In genomic region chr2:13174461-13174860, GRCm38 (mm10) we compare ENCODE assay signal across 15 mouse cellular contexts.
DNase-seq lines count a peak whose midpoint lies in the region; ATAC-seq and TF ChIP-seq lines count a peak whose summit lies in the region.
"Had no signal": no experiment of that assay in that cellular context is flagged by ENCODE, and none has a peak within 500 bp of the region (broad histone marks: within the 10 kb centered on the region; RNA-seq: fewer than 3 reads in every experiment).

No protein-coding gene starts in this region.

- 0 out of 2 replicates have a peak overlapping the region, but pooled peaks have one; percentile 10 for H3K4me2 ChIP-seq in forebrain, postnatal 0 days (ENCODE audit: low read depth)
- no peak overlapping the region for H3K4me2 ChIP-seq in forebrain, embryonic 12.5 days
- peak overlapping the region; percentile 44 for H3K4me2 ChIP-seq in hindbrain, embryonic 12.5 days (replicated peaks)
- H3K4me2 ChIP-seq in hindbrain, embryonic 16.5 days (ENCODE audit: low read length), result peak overlapping the region; percentile 33
- H3K4me2 ChIP-seq in neural tube, embryonic 13.5 days, result peak overlapping the region; percentile 52
- H3K4me2 ChIP-seq: heart, embryonic 11.5 days; intestine, embryonic 15.5 days; limb, embryonic 12.5 days; liver, embryonic 13.5 days had no signal

- H3K27ac ChIP-seq in forebrain, postnatal 0 days (ENCODE audit: low read depth, low read length), result no peak overlapping the region
- no peak overlapping the region for H3K27ac ChIP-seq in forebrain, embryonic 12.5 days
- H3K27ac ChIP-seq in hindbrain, embryonic 12.5 days, result peak overlapping the region; percentile 81
- H3K27ac ChIP-seq in hindbrain, embryonic 16.5 days (ENCODE audit: low read depth, low read length), result no peak overlapping the region
- H3K27ac ChIP-seq in neural tube, embryonic 13.5 days (replicated peaks), result peak overlapping the region; percentile 29; the same call in 1 of the 2 replicates
- H3K27ac ChIP-seq: intestine, embryonic 15.5 days; layer of hippocampus, adult 2 months; limb, embryonic 12.5 days; liver, embryonic 13.5 days had no signal

- H3K4me3 ChIP-seq in forebrain, postnatal 0 days (ENCODE audit: low read depth, low read length), result no peak overlapping the region
- no peak overlapping the region for H3K4me3 ChIP-seq in forebrain, embryonic 12.5 days (replicated peaks)
- H3K4me3 ChIP-seq in hindbrain, embryonic 12.5 days, result no peak overlapping the region
- H3K4me3 ChIP-seq in hindbrain, embryonic 16.5 days (ENCODE audit: low read length), result no peak overlapping the region
- H3K4me3 ChIP-seq in neural tube, embryonic 13.5 days, result no peak overlapping the region
- H3K4me3 ChIP-seq: intestine, embryonic 15.5 days; layer of hippocampus, adult 2 months; limb, embryonic 12.5 days; liver, embryonic 13.5 days had no signal

- TF ChIP-seq CTCF in forebrain, postnatal 0 days (IDR thresholded peaks at IDR 0.05; ENCODE audit: low read depth), result no peak

- no peak overlapping the region for H3K9ac ChIP-seq in forebrain, postnatal 0 days
- H3K9ac ChIP-seq in forebrain, embryonic 12.5 days, result no peak overlapping the region
- H3K9ac ChIP-seq in hindbrain, embryonic 12.5 days, result no peak overlapping the region
- no peak overlapping the region for H3K9ac ChIP-seq in hindbrain, embryonic 16.5 days (ENCODE audit: low read depth, low read length)
- no peak overlapping the region for H3K9ac ChIP-seq in neural tube, embryonic 13.5 days
- H3K9ac ChIP-seq: intestine, embryonic 15.5 days; limb, embryonic 12.5 days; liver, embryonic 13.5 days had no signal

- H3K9me3 ChIP-seq in forebrain, postnatal 0 days (ENCODE audit: low read length), result no peaks in the 10 kb centered on the region
- no peaks in the 10 kb centered on the region for H3K9me3 ChIP-seq in forebrain, embryonic 12.5 days
- H3K9me3 ChIP-seq in hindbrain, embryonic 12.5 days (replicated peaks), result no peaks in the 10 kb centered on the region
- no peaks in the 10 kb centered on the region for H3K9me3 ChIP-seq in hindbrain, embryonic 16.5 days (ENCODE audit: control insufficient read depth, low read length)
- no peaks in the 10 kb centered on the region for H3K9me3 ChIP-seq in neural tube, embryonic 13.5 days
- H3K9me3 ChIP-seq: intestine, embryonic 15.5 days; limb, embryonic 12.5 days; liver, embryonic 13.5 days had no signal

- no peaks in the 10 kb centered on the region for H3K27me3 ChIP-seq in forebrain, postnatal 0 days (ENCODE audit: insufficient read depth, low read length)
- no peaks in the 10 kb centered on the region for H3K27me3 ChIP-seq in forebrain, embryonic 12.5 days
- no peaks in the 10 kb centered on the region for H3K27me3 ChIP-seq in hindbrain, embryonic 12.5 days
- no peaks in the 10 kb centered on the region for H3K27me3 ChIP-seq in hindbrain, embryonic 16.5 days (replicated peaks; ENCODE audit: control insufficient read depth, insufficient read depth, low read length)
- H3K27me3 ChIP-seq in neural tube, embryonic 13.5 days, result no peaks in the 10 kb centered on the region
- H3K27me3 ChIP-seq: intestine, embryonic 15.5 days; limb, embryonic 12.5 days; liver, embryonic 13.5 days had no signal

- H3K4me1 ChIP-seq in forebrain, postnatal 0 days (ENCODE audit: insufficient read depth), result peaks cover 14% of the 10 kb centered on the region; the same call in 1 of the 2 replicates
- H3K4me1 ChIP-seq in forebrain, embryonic 12.5 days, result peaks cover 26% of the 10 kb centered on the region
- peaks cover 37% of the 10 kb centered on the region for H3K4me1 ChIP-seq in hindbrain, embryonic 12.5 days
- H3K4me1 ChIP-seq in hindbrain, embryonic 16.5 days (ENCODE audit: control insufficient read depth, insufficient read depth, low read depth, low read length), result peaks cover 23% of the 10 kb centered on the region
- peaks cover 48% of the 10 kb centered on the region for H3K4me1 ChIP-seq in neural tube, embryonic 13.5 days (replicated peaks)
- H3K4me1 ChIP-seq: intestine, embryonic 15.5 days; liver, embryonic 13.5 days had no signal

- H3K36me3 ChIP-seq in forebrain, postnatal 0 days (ENCODE audit: insufficient read depth), result no peaks in the 10 kb centered on the region
- H3K36me3 ChIP-seq in forebrain, embryonic 12.5 days (replicated peaks), result no peaks in the 10 kb centered on the region
- H3K36me3 ChIP-seq in hindbrain, embryonic 12.5 days, result no peaks in the 10 kb centered on the region
- no peaks in the 10 kb centered on the region for H3K36me3 ChIP-seq in hindbrain, embryonic 16.5 days (ENCODE audit: control insufficient read depth, insufficient read depth, low read length)
- H3K36me3 ChIP-seq in neural tube, embryonic 13.5 days, result no peaks in the 10 kb centered on the region
- H3K36me3 ChIP-seq: intestine, embryonic 15.5 days; limb, embryonic 12.5 days had no signal

- no peak for ATAC-seq in forebrain, postnatal 0 days
- no peak for ATAC-seq in forebrain, embryonic 12.5 days (ENCODE audit: low FRiP score)
- ATAC-seq in hindbrain, embryonic 12.5 days (ENCODE audit: low FRiP score), result 0 out of 2 replicates have a peak, but pooled peaks have one; percentile 12
- ATAC-seq in hindbrain, embryonic 16.5 days, result peak; percentile 6; the same call in 1 of the 2 replicates
- no peak for ATAC-seq in neural tube, embryonic 13.5 days (ENCODE audit: low read depth)
- ATAC-seq: intestine, embryonic 15.5 days had no signal

- DNase-seq in forebrain, postnatal 0 days, result peak; percentile 4
- no peak for DNase-seq in spleen, adult 12 weeks (ENCODE audit: low spot score)
- DNase-seq in embryo, embryonic 9.5 days (ENCODE audit: extremely low spot score), result no peak
- no peak for DNase-seq in right cerebral cortex, postnatal 10 days (ENCODE audit: low spot score in 2 of 2)
- DNase-seq: gastrocnemius, postnatal 36 days; liver, embryonic 13.5 days; thymus, postnatal 4 days had no signal

- WGBS in forebrain, postnatal 0 days, result 34% methylated on average over 7 of the region's 7 CpGs
- WGBS in forebrain, embryonic 12.5 days, result 61% methylated on average over 7 of the region's 7 CpGs
- 43% methylated on average over 7 of the region's 7 CpGs for WGBS in hindbrain, embryonic 12.5 days
- 22% methylated on average over 7 of the region's 7 CpGs for WGBS in hindbrain, embryonic 16.5 days
- 40% methylated on average over 7 of the region's 7 CpGs for WGBS in neural tube, embryonic 13.5 days

Comparison
In these comparisons a context has a peak if more than half of its experiments do, and no peak if none do; other contexts are left out.
1. H3K27ac ChIP-seq: peak in hindbrain, embryonic 12.5 days (single experiment) and neural tube, embryonic 13.5 days (single experiment); none in forebrain, postnatal 0 days (single experiment), forebrain, embryonic 12.5 days (single experiment) and hindbrain, embryonic 16.5 days (single experiment).
2. ATAC-seq: peak in hindbrain, embryonic 12.5 days (single experiment) and hindbrain, embryonic 16.5 days (single experiment); none in forebrain, postnatal 0 days (single experiment), forebrain, embryonic 12.5 days (single experiment) and neural tube, embryonic 13.5 days (single experiment).